Mouse (Mus musculus) macrophage (primary cell): ENCODE data around the gene Serpinb6c. TPM values are rescaled to one million over a fixed set of nuclear protein-coding genes. Genes with fewer than 3 reads are reported as not detected.

Experiments
- H3K27ac ChIP-seq: fragments of 350-480 bp; formaldehyde crosslinking; 2 replicates; pipeline ENCODE4 v1.9.0; 2021
- H3K36me3 ChIP-seq: fragments of 350-480 bp; formaldehyde crosslinking; 2 replicates; pipeline ENCODE4 v1.9.0; 2021; ENCODE audit errors: inconsistent target
- H3K4me3 ChIP-seq: fragments of 350-480 bp; formaldehyde crosslinking; 2 replicates; pipeline ENCODE4 v1.9.0; 2021; ENCODE audit errors: inconsistent target
- H3K79me2 ChIP-seq: fragments of 350-480 bp; formaldehyde crosslinking; 2 replicates; pipeline ENCODE4 v1.9.0; 2021; ENCODE audit errors: inconsistent target
- WGBS: methylation state at CpG from one replicate; pipeline ENCODE4 v1.1.7; 2026; ENCODE audit warnings: inconsistent platforms; ENCODE audit not compliant: missing documents; 5-methylcytosine and 5-hydroxymethylcytosine counted together
- polyA plus RNA-seq: library from polyadenylated mRNA; stranded (reverse); fragments of 250-400 nt; gene quantifications from 3 replicates; pipeline ENCODE4 v1.2.4, GENCODE M21; 2018; ENCODE audit warnings: inconsistent platforms

Serpinb6c gene
- polyA plus RNA-seq, 1 experiment from 2014 or later = not detected

- Histone ChIP-seq H3K79me2 (no peaks in the 10 kb centered on the region), H3K27ac (no peak overlapping the region), H3K4me3 (no peak overlapping the region), H3K36me3 (no peaks in the 10 kb centered on the region)
- 80% methylated on average over 3 of the region's 3 CpGs for WGBS
These were observed 1.3 kb upstream of the Serpinb6c start for GRCm38 (mm10) chr13:33906821-33907220.

GRCm38 (mm10) chr13:33903290-33903689 is 2.2 kb downstream of the Serpinb6c start:
- Histone ChIP-seq H3K4me3 (no peak overlapping the region), H3K79me2 (no peaks in the 10 kb centered on the region), H3K27ac (no peak overlapping the region), H3K36me3 (no peaks in the 10 kb centered on the region)
- WGBS = 100% methylated on average over 2 of the region's 2 CpGs

GRCm38 (mm10) chr13:33894207-33894606 is 11.3 kb downstream of the Serpinb6c start:
- no peaks in the 10 kb centered on the region for H3K36me3 ChIP-seq
- H3K27ac ChIP-seq = no peak overlapping the region
- H3K4me3 ChIP-seq = no peak overlapping the region
- H3K79me2 ChIP-seq = no peaks in the 10 kb centered on the region
- 38% methylated on average over 2 of the region's 2 CpGs for WGBS

- no peak within 1 kb of the TSS for H3K27ac ChIP-seq
- H3K79me2 ChIP-seq = no peaks in the 10 kb centered on the region
- H3K36me3 ChIP-seq = no peaks in the 10 kb centered on the region
- 55% methylated on average over 1 of the region's 1 CpGs for WGBS
- no peak within 1 kb of the TSS for H3K4me3 ChIP-seq
These were observed 62.2 kb downstream of the Serpinb6c start, which contains the start of gene Serpinb6e for GRCm38 (mm10) chr13:33843308-33843707. Gene Serpinb6e (minus strand): TSS chr13:33843408.

- Histone ChIP-seq H3K36me3 (no peaks in the 10 kb centered on the region), H3K79me2 (no peaks in the 10 kb centered on the region), H3K27ac (no peak overlapping the region), H3K4me3 (no peak overlapping the region)
- 90% methylated on average over 2 of the region's 2 CpGs for WGBS
These were observed 74.8 kb downstream of the Serpinb6c start for GRCm38 (mm10) chr13:33830751-33831150.

Other genes with a start within 250 kb of the Serpinb6c start
- gene Serpinb6d, start 244.3 kb downstream of the Serpinb6c start, polyA plus RNA-seq = not detected in 3 replicates
- not detected in 3 replicates for gene Serpinb6e, start 62.3 kb downstream of the Serpinb6c start, polyA plus RNA-seq
- gene Nqo2, start 59.0 kb upstream of the Serpinb6c start, polyA plus RNA-seq = 31.7 to 46.3 TPM (median 42.0 TPM) in 3 replicates
- gene Ripk1, start 96.7 kb upstream of the Serpinb6c start, polyA plus RNA-seq = 61.5 to 114 TPM (median 61.6 TPM) in 3 replicates
- gene Serpinb6a, start 97.1 kb upstream of the Serpinb6c start, polyA plus RNA-seq = 845 to 1,624 TPM (median 1,052 TPM) in 3 replicates
- gene Bphl, start 131.9 kb upstream of the Serpinb6c start, polyA plus RNA-seq = 16.8 to 29.1 TPM (median 24.2 TPM) in 3 replicates
- 162 to 260 TPM (median 170 TPM) in 3 replicates for gene Tubb2a, start 172.3 kb upstream of the Serpinb6c start, polyA plus RNA-seq
- 3.6 to 6.5 TPM (median 5.1 TPM) in 3 replicates for gene Tubb2b, start 224.8 kb upstream of the Serpinb6c start, polyA plus RNA-seq